Mouse (Mus musculus): ENCODE data around the gene Capn7.

DNA sequence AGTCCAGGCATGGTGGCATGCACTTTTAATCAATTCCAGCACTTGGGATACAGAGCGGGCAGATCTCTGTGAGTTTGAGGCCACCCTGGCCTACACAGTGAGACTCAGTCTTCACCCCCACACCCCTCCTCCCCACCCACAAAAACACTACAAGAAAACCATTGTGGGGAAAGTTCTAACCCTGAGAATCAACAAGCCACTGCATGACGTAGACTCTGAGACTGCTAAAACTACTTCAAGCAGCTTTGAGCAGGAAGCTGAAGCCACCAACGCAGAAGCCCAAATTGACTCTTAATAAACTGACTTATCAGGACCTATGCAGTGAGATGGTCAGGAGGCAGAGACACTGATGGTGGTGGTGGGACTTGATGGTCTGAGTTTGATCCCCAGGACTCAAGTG lies 62.8 kb downstream of the Capn7 start:
- TF ChIP-seq POLR2A (IDR thresholded peaks at IDR 0.05; ENCODE audit: extremely low read depth, insufficient read depth, low read length), result no peak
- TF ChIP-seq CTCF (IDR thresholded peaks at IDR 0.05; ENCODE audit: low read depth, low read length), result no peak

Data from liver, adult 2 months (tissue).